Mouse (Mus musculus) stomach, embryonic 15.5 days (tissue): ENCODE data around the gene Fkbpl. TPM values are rescaled to one million over a fixed set of nuclear protein-coding genes. Genes with fewer than 3 reads are reported as not detected.

Source experiments
- ATAC-seq: fragments of 200-750 bp; cut with Nextera tagmentation; 2 replicates; pipeline ENCODE4 v1.8.0; 2017; ENCODE audit warnings: low read depth, moderate number of reproducible peaks, moderate TSS enrichment; ENCODE audit not compliant: insufficient read depth, low FRiP score
- H3K27ac ChIP-seq: fragments of 300-500 bp; sonication (generic); 2 replicates; pipeline ENCODE4 v1.5.1; 2015; ENCODE audit warnings: mild to moderate bottlenecking, inconsistent platforms
- H3K27me3 ChIP-seq: fragments of 300-500 bp; sonication (generic); replicated peaks from 2 replicates; pipeline ENCODE4 v1.6.1; 2015; ENCODE audit warnings: inconsistent platforms
- H3K36me3 ChIP-seq: fragments of 300-500 bp; sonication (generic); 2 replicates; pipeline ENCODE4 v1.6.1; 2015; ENCODE audit warnings: inconsistent platforms
- H3K4me1 ChIP-seq: fragments of 300-500 bp; sonication (generic); 2 replicates; pipeline ENCODE4 v1.6.1; 2015; ENCODE audit warnings: inconsistent platforms
- H3K4me2 ChIP-seq: fragments of 300-500 bp; sonication (generic); 2 replicates; pipeline ENCODE4 v1.6.1; 2015; ENCODE audit warnings: mild to moderate bottlenecking, inconsistent platforms
- H3K4me3 ChIP-seq: fragments of 300-500 bp; sonication (generic); replicated peaks from 2 replicates; pipeline ENCODE4 v1.5.1; 2015; ENCODE audit warnings: inconsistent platforms
- H3K9ac ChIP-seq: fragments of 300-500 bp; sonication (generic); 2 replicates; pipeline ENCODE4 v1.6.1; 2015; ENCODE audit warnings: inconsistent platforms
- H3K9me3 ChIP-seq: fragments of 300-500 bp; sonication (generic); 2 replicates; pipeline ENCODE4 v1.6.1; 2016; ENCODE audit warnings: inconsistent platforms
- WGBS: fragments of 180-500 bp; shearing (Covaris S2); methylation state at CpG from one replicate; pipeline ENCODE4 v1.1.7; 2015; 5-methylcytosine and 5-hydroxymethylcytosine counted together
- polyA plus RNA-seq: library from polyadenylated mRNA; unstranded; fragments of >200 nt; fragmentation: Nextera tagmentation; extraction: Ambion mirVana; gene quantifications from 2 replicates; pipeline ENCODE4 v1.2.1, GENCODE M21; 2015

The Fkbpl gene
- polyA plus RNA-seq, 1 experiment from 2014 or later, result 14.5 TPM

DNA sequence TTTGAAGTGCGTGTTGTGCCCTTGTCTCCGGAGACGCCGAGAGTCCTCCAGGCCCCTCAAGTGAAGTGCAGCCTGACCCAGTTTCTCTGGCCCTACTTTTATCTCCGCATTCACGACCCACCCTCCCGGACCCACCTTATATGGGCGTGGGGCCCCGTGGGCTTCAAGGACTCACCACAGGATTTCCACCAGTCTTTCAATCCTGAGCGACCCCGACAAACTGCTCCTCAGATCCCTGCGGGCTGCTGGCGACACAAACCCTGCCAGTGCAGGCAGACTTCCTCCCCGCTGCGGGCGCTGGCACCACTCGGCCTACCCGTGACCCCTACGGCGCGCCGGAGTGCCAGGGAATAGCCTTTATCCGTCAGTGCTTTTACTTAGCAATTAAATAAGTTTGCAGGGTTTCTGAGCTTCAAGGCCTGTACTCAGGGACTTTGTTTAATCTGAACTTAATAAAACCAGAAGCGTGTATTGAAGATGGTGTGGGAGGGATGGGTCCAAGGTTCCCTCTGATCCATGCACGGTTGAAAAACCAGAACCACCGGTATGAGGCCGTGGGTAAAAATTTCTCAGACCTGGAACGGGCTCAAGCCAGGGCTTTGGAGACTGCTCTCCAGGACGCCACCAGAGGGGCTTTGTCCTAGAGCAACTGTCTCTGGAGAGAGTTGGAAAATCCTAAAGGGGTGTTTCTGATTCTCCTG lies 16.5 kb upstream of the Fkbpl start, which contains the start of gene Ppt2:
Gene Ppt2, minus strand, starts transcription at position 568 of the 701 bp plus-strand sequence.
- Histone ChIP-seq H3K9ac (peak within 1 kb of the TSS; percentile 62), H3K36me3 (0 out of 2 replicates have a peak, but pooled peaks cover 2% of the 10 kb centered on the region), H3K27ac (peak within 1 kb of the TSS; percentile 95), H3K4me2 (peak within 1 kb of the TSS; percentile 96), H3K9me3 (no peaks in the 10 kb centered on the region), H3K27me3 (peaks cover 26% of the 10 kb centered on the region), H3K4me1 (peaks cover 50% of the 10 kb centered on the region), H3K4me3 (peak within 1 kb of the TSS; percentile 77)
- no peak for ATAC-seq
- WGBS, result 4% methylated on average over 29 of the region's 29 CpGs

GRCm38 (mm10) chr17:34628644-34628967 lies 16.0 kb upstream of the Fkbpl start:
- Histone ChIP-seq H3K4me1 (peaks cover 50% of the 10 kb centered on the region), H3K9me3 (no peaks in the 10 kb centered on the region), H3K4me3 (peak overlapping the region; percentile 77), H3K27me3 (peaks cover 26% of the 10 kb centered on the region), H3K36me3 (0 out of 2 replicates have a peak, but pooled peaks cover 2% of the 10 kb centered on the region), H3K27ac (peak overlapping the region; percentile 95), H3K9ac (no peak overlapping the region), H3K4me2 (peak overlapping the region; percentile 96)
- no peak for ATAC-seq
- 30% methylated on average over 5 of the region's 5 CpGs for WGBS

- peaks cover 50% of the 10 kb centered on the region for H3K4me1 ChIP-seq
- H3K4me3 ChIP-seq, result peak within 1 kb of the TSS; percentile 77
- H3K27me3 ChIP-seq, result peaks cover 26% of the 10 kb centered on the region
- no peaks in the 10 kb centered on the region for H3K9me3 ChIP-seq
- H3K4me2 ChIP-seq, result peak within 1 kb of the TSS; percentile 96
- peak within 1 kb of the TSS; percentile 62; the same call in 1 of the 2 replicates for H3K9ac ChIP-seq
- ATAC-seq, result no peak
- WGBS, result 11% methylated on average over 16 of the region's 16 CpGs
- 0 out of 2 replicates have a peak, but pooled peaks cover 2% of the 10 kb centered on the region for H3K36me3 ChIP-seq
- H3K27ac ChIP-seq, result peak within 1 kb of the TSS; percentile 95
These were observed 15.3 kb upstream of the Fkbpl start, which contains the start of gene Prrt1 for GRCm38 (mm10) chr17:34629221-34629751. Gene Prrt1 (plus strand): TSS chr17:34629533.

DNA sequence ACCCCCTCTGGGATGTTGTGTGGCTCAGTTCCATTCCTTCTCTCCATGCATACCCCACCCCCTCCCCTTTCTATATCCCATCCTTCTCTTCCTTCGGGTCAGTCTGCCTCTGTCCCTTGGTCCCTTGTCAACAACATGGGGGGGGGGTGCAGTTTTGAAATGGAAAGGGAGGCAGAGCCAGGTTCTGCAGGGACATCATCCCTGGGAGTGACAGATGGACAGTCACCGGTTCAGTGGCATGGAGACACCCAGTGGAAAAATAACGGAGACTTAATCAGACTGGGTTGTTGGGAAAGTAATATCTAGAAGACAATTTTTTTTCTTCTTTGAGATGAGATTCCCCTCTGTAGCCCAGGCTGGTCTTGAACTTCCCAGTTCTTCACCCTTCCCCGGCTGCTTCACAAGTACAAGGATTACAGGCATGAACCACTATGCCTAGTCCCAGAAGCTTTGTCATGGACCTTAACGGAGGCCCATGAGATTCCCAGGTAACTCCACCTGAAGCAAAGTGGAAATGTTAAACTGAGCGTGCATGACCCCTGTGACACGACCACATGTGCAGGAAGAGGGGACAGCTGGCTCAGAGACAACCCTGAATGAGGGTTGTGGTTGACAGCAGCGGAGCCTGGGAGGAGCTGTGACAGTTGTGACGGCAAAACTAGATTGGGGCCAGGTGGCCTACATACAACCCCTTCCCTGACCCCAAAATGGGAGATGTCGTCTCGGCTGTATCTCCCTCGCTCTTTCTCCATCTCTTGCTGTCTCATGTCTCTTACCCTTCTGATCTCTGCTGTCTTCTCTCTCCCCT lies 14.6 kb upstream of the Fkbpl start:
- no peak for ATAC-seq
- H3K4me1 ChIP-seq, result peaks cover 50% of the 10 kb centered on the region

GRCm38 (mm10) chr17:34630761-34631301 lies 13.7 kb upstream of the Fkbpl start:
- Histone ChIP-seq H3K9me3 (no peaks in the 10 kb centered on the region), H3K27me3 (peaks cover 26% of the 10 kb centered on the region), H3K4me3 (peak overlapping the region; percentile 41), H3K9ac (no peak overlapping the region), H3K4me1 (peaks cover 50% of the 10 kb centered on the region), H3K36me3 (no peaks in the 10 kb centered on the region), H3K4me2 (peak overlapping the region; percentile 84), H3K27ac (no peak overlapping the region)
- 5% methylated on average over 46 of the region's 48 CpGs for WGBS
- no peak for ATAC-seq

More for the DNA sequence above, 14.6 kb upstream of the Fkbpl start:
- 27% methylated on average over 12 of the region's 12 CpGs for WGBS
- H3K9ac ChIP-seq, result no peak overlapping the region
- H3K27ac ChIP-seq, result no peak overlapping the region
- 0 out of 2 replicates have a peak, but pooled peaks cover 2% of the 10 kb centered on the region for H3K36me3 ChIP-seq
- no peaks in the 10 kb centered on the region for H3K9me3 ChIP-seq
- H3K4me2 ChIP-seq, result peak overlapping the region; percentile 96
- peaks cover 26% of the 10 kb centered on the region for H3K27me3 ChIP-seq
- H3K4me3 ChIP-seq, result peak overlapping the region; percentile 77

GRCm38 (mm10) chr17:34631647-34632046 lies 12.9 kb upstream of the Fkbpl start:
- Histone ChIP-seq H3K4me1 (peaks cover 41% of the 10 kb centered on the region), H3K27ac (no peak overlapping the region), H3K36me3 (no peaks in the 10 kb centered on the region), H3K9ac (no peak overlapping the region), H3K9me3 (no peaks in the 10 kb centered on the region), H3K4me2 (peak overlapping the region; percentile 84), H3K4me3 (peak overlapping the region; percentile 41), H3K27me3 (peaks cover 26% of the 10 kb centered on the region)
- no peak for ATAC-seq
- WGBS, result 11% methylated on average over 12 of the region's 12 CpGs

DNA sequence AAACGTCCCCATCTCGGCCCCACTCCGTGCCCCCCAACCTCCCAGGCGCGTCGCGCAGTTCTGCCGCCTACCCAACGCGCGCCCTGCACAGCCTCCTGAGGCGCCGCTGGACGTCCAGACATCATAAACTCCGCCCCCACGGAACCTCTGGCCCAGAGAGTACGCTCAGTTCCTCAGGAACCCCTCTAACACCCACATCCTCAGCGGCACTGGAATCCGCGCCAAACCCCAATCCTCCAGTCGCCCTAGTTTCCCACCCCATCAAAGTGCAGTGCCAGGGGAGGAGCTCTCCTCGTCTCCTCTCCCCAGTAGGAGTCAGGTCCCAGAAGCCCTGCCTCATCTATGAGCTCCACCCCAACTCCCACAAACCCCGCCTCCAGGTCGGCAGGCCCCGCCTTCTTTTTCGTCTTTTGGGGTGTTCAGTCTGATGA lies 12.3 kb upstream of the Fkbpl start:
- Histone ChIP-seq H3K4me3 (peak overlapping the region; percentile 41), H3K9ac (no peak overlapping the region), H3K36me3 (no peaks in the 10 kb centered on the region), H3K4me1 (peaks cover 41% of the 10 kb centered on the region), H3K9me3 (no peaks in the 10 kb centered on the region), H3K27ac (peak overlapping the region; percentile 26), H3K27me3 (peaks cover 26% of the 10 kb centered on the region), H3K4me2 (peak overlapping the region; percentile 84)
- under 1% methylated on average over 26 of the region's 26 CpGs for WGBS
- ATAC-seq, result peak; percentile 58

DNA sequence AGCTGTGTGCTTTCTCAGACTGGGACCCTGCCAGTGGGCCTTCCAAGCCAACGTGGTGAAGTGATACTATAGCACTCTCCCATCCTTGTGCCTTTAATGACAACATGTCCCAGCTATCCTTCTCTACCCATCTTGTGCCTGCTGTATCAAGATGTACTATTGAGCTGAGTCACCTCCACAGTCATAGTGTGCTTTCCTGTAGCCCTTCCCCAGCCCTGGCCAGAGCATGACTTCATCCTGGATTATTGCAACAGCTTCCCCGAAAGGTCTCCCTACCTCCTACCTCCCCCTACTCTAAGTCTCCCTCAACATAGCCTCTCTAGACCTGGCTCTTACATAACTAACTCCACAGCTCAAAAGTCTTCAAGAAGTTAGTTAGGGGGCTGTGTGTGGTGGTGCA lies 8.9 kb upstream of the Fkbpl start:
- Histone ChIP-seq H3K36me3 (no peaks in the 10 kb centered on the region), H3K27me3 (peaks cover 14% of the 10 kb centered on the region), H3K27ac (no peak overlapping the region), H3K4me1 (peaks cover 23% of the 10 kb centered on the region), H3K4me3 (no peak overlapping the region), H3K4me2 (no peak overlapping the region), H3K9ac (no peak overlapping the region), H3K9me3 (no peaks in the 10 kb centered on the region)
- WGBS, result 65% methylated on average over 2 of the region's 2 CpGs
- ATAC-seq, result no peak

DNA sequence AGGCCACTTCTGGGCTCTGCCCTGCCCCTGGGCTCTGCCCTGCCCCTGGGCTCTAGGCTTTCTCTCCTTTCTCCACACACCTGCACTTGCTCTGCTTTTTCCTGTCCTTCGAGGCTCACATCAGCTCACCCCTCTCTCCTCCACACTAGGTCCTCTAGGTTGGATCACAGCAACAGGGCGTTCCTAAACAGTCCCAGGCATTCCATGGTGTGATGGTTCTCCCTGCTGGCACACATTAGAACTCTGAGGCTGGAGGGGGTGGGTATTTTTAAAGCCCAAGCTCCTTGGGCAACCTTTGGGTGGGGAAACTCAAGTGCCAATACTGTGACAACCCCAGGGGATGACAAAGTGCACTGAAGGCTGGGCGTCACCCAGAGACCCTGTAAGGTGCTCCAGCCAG lies 7.1 kb upstream of the Fkbpl start:
- WGBS, result 64% methylated on average over 3 of the region's 3 CpGs
- Histone ChIP-seq H3K4me1 (peaks cover 10% of the 10 kb centered on the region; the same call in 1 of the 2 replicates), H3K4me3 (no peak overlapping the region), H3K27me3 (no peaks in the 10 kb centered on the region), H3K9me3 (no peaks in the 10 kb centered on the region), H3K27ac (no peak overlapping the region), H3K36me3 (no peaks in the 10 kb centered on the region), H3K9ac (no peak overlapping the region), H3K4me2 (no peak overlapping the region)
- no peak for ATAC-seq

- no peak overlapping the region for H3K4me2 ChIP-seq
- ATAC-seq, result no peak
- no peaks in the 10 kb centered on the region for H3K9me3 ChIP-seq
- H3K27ac ChIP-seq, result no peak overlapping the region
- H3K9ac ChIP-seq, result no peak overlapping the region
- WGBS, result 74% methylated on average over 7 of the region's 7 CpGs
- H3K4me1 ChIP-seq, result peaks cover 10% of the 10 kb centered on the region; the same call in 1 of the 2 replicates
- no peaks in the 10 kb centered on the region for H3K27me3 ChIP-seq
- H3K36me3 ChIP-seq, result no peaks in the 10 kb centered on the region
- H3K4me3 ChIP-seq, result no peak overlapping the region
These were observed 4.9 kb upstream of the Fkbpl start for GRCm38 (mm10) chr17:34639461-34640255.
